Mouse (Mus musculus): ENCODE measurements around the gene Agpat2. TPM values are rescaled to one million over a fixed set of nuclear protein-coding genes. Genes with fewer than 3 reads are reported as not detected.

Agpat2 gene
- total RNA-seq (2012; rRNA removed) (21.0 and 22.3 TPM in 2 replicates), polyA plus RNA-seq (2012; ENCODE audit: insufficient read depth in 1 of 2, insufficient read length in 2 of 2, low read depth in 1 of 2, low replicate concordance in 2 of 2, missing spikeins in 1 of 2) (10 to 100 TPM in 1 of 2 experiments, not detected in 1; 42.4 TPM)

DNA sequence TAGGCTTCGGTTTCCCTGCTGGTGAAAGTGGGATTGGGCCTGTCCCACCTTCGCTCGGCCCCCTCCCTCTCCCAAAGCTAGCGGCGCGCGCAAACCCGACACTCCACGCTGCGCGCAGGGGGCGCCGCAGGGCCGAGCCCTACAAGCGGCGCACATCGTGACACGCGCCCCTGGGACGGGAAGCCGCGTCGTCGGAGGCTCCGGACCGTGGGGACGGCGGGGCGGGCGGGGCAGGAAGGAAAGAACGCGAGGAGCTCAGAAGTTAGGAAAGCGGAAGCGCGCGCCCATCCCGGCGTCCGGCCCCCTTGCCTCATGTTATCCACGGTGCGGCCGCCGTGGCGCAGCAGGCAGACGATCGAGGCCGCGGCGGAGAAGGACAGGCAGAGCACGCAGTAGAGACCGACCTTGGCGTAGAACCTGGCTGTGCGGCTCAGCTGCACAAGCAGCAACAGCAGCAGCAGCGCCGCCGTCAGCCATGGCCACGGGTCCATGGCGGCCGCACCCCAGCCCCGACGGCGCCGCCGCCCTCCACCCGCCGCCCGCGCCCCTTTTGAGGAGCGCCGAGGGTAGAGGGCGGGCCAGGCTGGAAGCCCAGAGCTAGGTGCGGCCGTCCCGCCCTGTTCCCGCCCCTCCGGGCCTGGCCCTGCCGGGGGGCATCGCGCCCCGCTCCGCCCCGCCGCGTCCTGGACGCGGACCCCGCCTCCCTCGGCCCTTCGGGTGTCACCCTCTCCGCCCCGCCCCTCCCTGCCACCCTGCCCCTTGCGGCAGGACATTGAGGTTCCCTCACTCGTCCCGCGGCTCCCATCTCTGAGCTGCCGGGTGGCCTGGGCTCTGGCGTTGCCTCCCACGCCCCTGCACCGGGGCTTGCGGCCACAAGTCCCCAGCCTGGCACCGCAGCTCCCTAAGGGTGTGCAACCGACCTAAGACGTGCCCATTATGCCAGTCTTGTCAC, at the start of gene Agpat2:
Agpat2 (minus strand) TSS at position 698 of the 952 bp plus-strand sequence.
- Histone ChIP-seq H3K4me3 (ENCODE audit: control insufficient read depth in 1 of 2, insufficient read depth in 1 of 2, low read depth in 2 of 2, low read length in 2 of 2) (peak within 1 kb of the TSS; percentile 61 to 77), H3K9me3 (replicated peaks; ENCODE audit: insufficient read depth, low read length) (no peaks in the 10 kb centered on the region), H3K4me1 (ENCODE audit: control insufficient read depth in 1 of 2, insufficient read depth in 2 of 2, low read length in 2 of 2) (no peaks in the 10 kb centered on the region; a peak in 1 of 4 replicates), H3K36me3 (ENCODE audit: control insufficient read depth in 1 of 2, insufficient read depth in 2 of 2, low read length in 2 of 2) (no peaks in the 10 kb centered on the region), H3K27me3 (ENCODE audit: control insufficient read depth in 1 of 2, insufficient read depth in 2 of 2, low read length in 2 of 2) (peaks cover 2 to 9% of the 10 kb centered on the region in 2 experiments; a peak in 3 of 4 replicates), H3K27ac (ENCODE audit: control insufficient read depth, low read depth, low read length) (peak within 1 kb of the TSS; percentile 25), H3K9ac (ENCODE audit: control insufficient read depth, low read depth, low read length, poor library complexity, severe bottlenecking) (peak within 1 kb of the TSS; percentile 86), H3K79me2 (ENCODE audit: control insufficient read depth, insufficient read depth, low read length, poor library complexity) (no peaks in the 10 kb centered on the region; the same call in 1 of the 2 replicates)
- TF ChIP-seq MAX (IDR thresholded peaks at IDR 0.05; ENCODE audit: low read length) (peak; percentile 66), TCF12 (IDR thresholded peaks at IDR 0.05; ENCODE audit: low read depth, low read length) (no peak; the same call in 1 of the 2 replicates), MXI1 (IDR thresholded peaks at IDR 0.05; ENCODE audit: low read depth, low read length) (peak; percentile 60), ZMIZ1 (IDR thresholded peaks at IDR 0.05; ENCODE audit: low read depth, low read length) (peak; percentile 13; the same call in 1 of the 2 replicates), NRF1 (IDR thresholded peaks at IDR 0.05; ENCODE audit: insufficient read depth, low read depth, low read length, poor library complexity, severe bottlenecking) (peak; percentile 46; the same call in 1 of the 2 replicates), MAZ (IDR thresholded peaks at IDR 0.05; ENCODE audit: low read depth, low read length) (peak; percentile 58; the same call in 1 of the 2 replicates), EP300 (IDR thresholded peaks at IDR 0.05; ENCODE audit: low read depth in 1 of 2, low read length in 2 of 2) (0 out of 4 replicates have a peak, but pooled peaks of 1 of the 2 experiments have one; percentile 19), E2F4 (IDR thresholded peaks at IDR 0.05; ENCODE audit: borderline replicate concordance, low read depth, low read length) (no peak), HCFC1 (IDR thresholded peaks at IDR 0.05; ENCODE audit: low read depth, low read length) (peak; percentile 69; the same call in 1 of the 2 replicates), MYC (IDR thresholded peaks at IDR 0.05; ENCODE audit: low read depth, low read length) (no peak), POLR2A (IDR thresholded peaks at IDR 0.05; ENCODE audit: control insufficient read depth in 1 of 2, insufficient read depth in 1 of 2, low read depth in 1 of 2, low read length in 2 of 2, poor library complexity in 1 of 2) (peak; percentile 62 to 82; a peak in 3 of 4 replicates), ELF1 (IDR thresholded peaks at IDR 0.05; ENCODE audit: low read depth, low read length) (peak; percentile 67), CTCF (IDR thresholded peaks at IDR 0.05 in 2 of 3, conservative IDR thresholded peaks at IDR 0.05 in 1 of 3; ENCODE audit: control insufficient read depth in 1 of 3, insufficient read depth in 1 of 3, low read depth in 2 of 3, low read length in 3 of 3, poor library complexity in 1 of 3, severe bottlenecking in 1 of 3) (peak in 1 of 3 experiments; percentile 11; a peak in 1 of 6 replicates), SMC3 (IDR thresholded peaks at IDR 0.05; ENCODE audit: low read depth, low read length) (no peak)
- DNase-seq (ENCODE audit: low read depth, low spot score) = peak; percentile 86

- Histone ChIP-seq H3K9me3 (replicated peaks; ENCODE audit: insufficient read depth, low read length) (no peaks in the 10 kb centered on the region), H3K4me3 (ENCODE audit: control insufficient read depth in 1 of 2, insufficient read depth in 1 of 2, low read depth in 2 of 2, low read length in 2 of 2) (no peak overlapping the region), H3K27me3 (ENCODE audit: control insufficient read depth in 1 of 2, insufficient read depth in 2 of 2, low read length in 2 of 2) (no peaks in the 10 kb centered on the region), H3K27ac (ENCODE audit: control insufficient read depth, low read depth, low read length) (no peak overlapping the region), H3K4me1 (ENCODE audit: control insufficient read depth in 1 of 2, insufficient read depth in 2 of 2, low read length in 2 of 2) (peaks cover 0 to 4% of the 10 kb centered on the region in 2 experiments; a peak in 2 of 4 replicates), H3K79me2 (ENCODE audit: control insufficient read depth, insufficient read depth, low read length, poor library complexity) (no peaks in the 10 kb centered on the region), H3K9ac (ENCODE audit: control insufficient read depth, low read depth, low read length, poor library complexity, severe bottlenecking) (no peak overlapping the region), H3K36me3 (ENCODE audit: control insufficient read depth in 1 of 2, insufficient read depth in 2 of 2, low read length in 2 of 2) (no peaks in the 10 kb centered on the region)
- peak; percentile 40; the same call in 1 of the 2 replicates for TF ChIP-seq TCF12 (IDR thresholded peaks at IDR 0.05; ENCODE audit: low read depth, low read length)
- TF ChIP-seq MYC (IDR thresholded peaks at IDR 0.05; ENCODE audit: low read depth, low read length) = no peak
- TF ChIP-seq CTCF (IDR thresholded peaks at IDR 0.05 in 2 of 3, conservative IDR thresholded peaks at IDR 0.05 in 1 of 3; ENCODE audit: control insufficient read depth in 1 of 3, insufficient read depth in 1 of 3, low read depth in 2 of 3, low read length in 3 of 3, poor library complexity in 1 of 3, severe bottlenecking in 1 of 3) = peak; percentile 91 to 100 (median 99)
- TF ChIP-seq MAX (IDR thresholded peaks at IDR 0.05; ENCODE audit: low read length) = peak; percentile 22; the same call in 1 of the 2 replicates
- peak; percentile 61 for TF ChIP-seq SIN3A (IDR thresholded peaks at IDR 0.05; ENCODE audit: low read length)
- TF ChIP-seq ZC3H11A (IDR thresholded peaks at IDR 0.05; ENCODE audit: low read depth, low read length) = peak; percentile 65
- TF ChIP-seq MAZ (IDR thresholded peaks at IDR 0.05; ENCODE audit: low read depth, low read length) = peak; percentile 80; the same call in 1 of the 2 replicates
- no peak for TF ChIP-seq NRF1 (IDR thresholded peaks at IDR 0.05; ENCODE audit: insufficient read depth, low read depth, low read length, poor library complexity, severe bottlenecking)
- TF ChIP-seq BHLHE40 (IDR thresholded peaks at IDR 0.05; ENCODE audit: borderline replicate concordance, low read depth, low read length) = peak; percentile 59
- TF ChIP-seq SMC3 (IDR thresholded peaks at IDR 0.05; ENCODE audit: low read depth, low read length) = peak; percentile 84
- TF ChIP-seq HCFC1 (IDR thresholded peaks at IDR 0.05; ENCODE audit: low read depth, low read length) = peak; percentile 58; the same call in 1 of the 2 replicates
- no peak for TF ChIP-seq KAT2A (conservative IDR thresholded peaks at IDR 0.05; ENCODE audit: low read depth, low read length)
- peak; percentile 59; the same call in 1 of the 2 replicates for TF ChIP-seq MXI1 (IDR thresholded peaks at IDR 0.05; ENCODE audit: low read depth, low read length)
- TF ChIP-seq USF1 (IDR thresholded peaks at IDR 0.05; ENCODE audit: low read depth, low read length) = peak; percentile 36; the same call in 1 of the 2 replicates
- TF ChIP-seq ELF1 (IDR thresholded peaks at IDR 0.05; ENCODE audit: low read depth, low read length) = peak; percentile 59; the same call in 1 of the 2 replicates
- peak; percentile 88 for TF ChIP-seq RAD21 (IDR thresholded peaks at IDR 0.05; ENCODE audit: low read depth, low read length)
- TF ChIP-seq ZNF384 (IDR thresholded peaks at IDR 0.05; ENCODE audit: low read depth, low read length) = 0 out of 2 replicates have a peak, but pooled peaks have one; percentile 33
- TF ChIP-seq ETS1 (IDR thresholded peaks at IDR 0.05; ENCODE audit: low read depth, low read length) = no peak
- peak in 1 of 2 experiments; percentile 70; a peak in 2 of 4 replicates for TF ChIP-seq EP300 (IDR thresholded peaks at IDR 0.05; ENCODE audit: low read depth in 1 of 2, low read length in 2 of 2)
- DNase-seq (ENCODE audit: low read depth, low spot score) = peak; percentile 88
These were observed 42.6 kb upstream of the Agpat2 start for GRCm38 (mm10) chr2:26646643-26647293.

Data from MEL (cell line).